Mouse (Mus musculus): ENCODE measurements around the gene Tsen34.
"Not testable (repeated sequence)": the region's sequence is repeated elsewhere in the genome, so short reads cannot be mapped to it uniquely, and the experiment has no call there.

GRCm38 (mm10) chr7:3732675-3733074 lies 40.0 kb downstream of the Tsen34 start:
- not testable (repeated sequence) for TF ChIP-seq POLR2A (IDR thresholded peaks at IDR 0.05; ENCODE audit: control insufficient read depth, low read depth, low read length); CTCF (IDR thresholded peaks at IDR 0.05; ENCODE audit: control insufficient read depth, insufficient read depth, insufficient replicate concordance, low read depth, low read length)

All from testis, adult 2 months (tissue).